Mouse (Mus musculus) midbrain, embryonic 14.5 days (tissue): ENCODE measurements around the gene Gm21887. TPM values are rescaled to one million over a fixed set of nuclear protein-coding genes. Genes with fewer than 3 reads are reported as not detected.
"Not testable (repeated sequence)": the region's sequence is repeated elsewhere in the genome, so short reads cannot be mapped to it uniquely, and the experiment has no call there.

Experiments
- ATAC-seq: fragments of 200-750 bp; cut with Nextera tagmentation; 2 replicates; pipeline ENCODE4 v1.8.0; 2017; ENCODE audit warnings: moderate number of reproducible peaks, moderate library complexity; ENCODE audit not compliant: low FRiP score, low TSS enrichment
- DNase-seq: peaks from one replicate; pipeline ENCODE4 v3.0.0-alpha.2; 2015
- H3K27ac ChIP-seq: fragments of 300-500 bp; sonication (generic); replicated peaks from 2 replicates; pipeline ENCODE4 v1.5.1; 2014; ENCODE audit warnings: mild to moderate bottlenecking, low read depth, low read length, moderate library complexity
- H3K27me3 ChIP-seq: fragments of 300-500 bp; sonication (generic); 2 replicates; pipeline ENCODE4 v1.6.1; 2014; ENCODE audit warnings: low read length, control low read depth, mixed read lengths; ENCODE audit not compliant: control insufficient read depth, insufficient read depth
- H3K36me3 ChIP-seq: fragments of 300-500 bp; sonication (generic); 2 replicates; pipeline ENCODE4 v1.6.1; 2014; ENCODE audit warnings: low read length, control low read depth; ENCODE audit not compliant: control insufficient read depth, insufficient read depth
- H3K4me1 ChIP-seq: fragments of 300-500 bp; sonication (generic); 2 replicates; pipeline ENCODE4 v1.6.1; 2014; ENCODE audit warnings: mild to moderate bottlenecking, antibody characterized with exemption, low read length, control low read depth; ENCODE audit not compliant: control insufficient read depth, insufficient read depth
- H3K4me2 ChIP-seq: fragments of 300-500 bp; sonication (generic); 2 replicates; pipeline ENCODE4 v1.6.1; 2014; ENCODE audit warnings: mild to moderate bottlenecking, low read length, moderate library complexity
- H3K4me3 ChIP-seq: fragments of 300-500 bp; sonication (generic); replicated peaks from 2 replicates; pipeline ENCODE4 v1.5.1; 2014; ENCODE audit warnings: low read depth, low read length
- H3K9ac ChIP-seq: fragments of 300-500 bp; sonication (generic); replicated peaks from 2 replicates; pipeline ENCODE4 v1.6.1; 2014; ENCODE audit warnings: mild to moderate bottlenecking, low read length, moderate library complexity
- H3K9me3 ChIP-seq: fragments of 300-500 bp; sonication (generic); 2 replicates; pipeline ENCODE4 v1.6.1; 2016; ENCODE audit warnings: low read length, control low read depth, mixed read lengths; ENCODE audit not compliant: control insufficient read depth
- WGBS: fragments of 180-500 bp; shearing (Covaris S2); extraction: QIAGEN DNeasy Blood & Tissue Kit; methylation state at CpG from one replicate; pipeline ENCODE4 v1.1.7; 2014; 5-methylcytosine and 5-hydroxymethylcytosine counted together
- polyA plus RNA-seq: library from polyadenylated mRNA; unstranded; fragments of >200 nt; fragmentation: Nextera tagmentation; extraction: Ambion mirVana; gene quantifications from 2 replicates; pipeline ENCODE4 v1.2.1, GENCODE M21; 2014

Gene Gm21887
- polyA plus RNA-seq, 1 experiment from 2014 or later: 126 TPM

GRCm38 (mm10) chrX:169974456-169974855 is 35.0 kb upstream of the Gm21887 start:
- H3K27ac ChIP-seq, H3K9ac ChIP-seq, ATAC-seq, H3K4me3 ChIP-seq, H3K4me1 ChIP-seq, H3K4me2 ChIP-seq, H3K27me3 ChIP-seq: not testable (repeated sequence)
- Histone ChIP-seq H3K9me3 (peaks cover 11% of the 10 kb centered on the region), H3K36me3 (peaks cover 10% of the 10 kb centered on the region; the same call in 1 of the 2 replicates)
- peak; percentile 4 for DNase-seq
- 72% methylated on average over 4 of the region's 4 CpGs for WGBS

- not testable (repeated sequence) for H3K4me2 ChIP-seq, H3K9me3 ChIP-seq, H3K9ac ChIP-seq, H3K4me1 ChIP-seq, H3K27ac ChIP-seq, H3K27me3 ChIP-seq, ATAC-seq, H3K4me3 ChIP-seq
- peaks cover 15% of the 10 kb centered on the region; the same call in 1 of the 2 replicates for H3K36me3 ChIP-seq
- peak; percentile 8 for DNase-seq
- WGBS: 73% methylated on average over 6 of the region's 6 CpGs
Observed at GRCm38 (mm10) chrX:169974974-169975373, 34.5 kb upstream of the Gm21887 start.

GRCm38 (mm10) chrX:169975681-169976131 is 33.8 kb upstream of the Gm21887 start:
- H3K9ac ChIP-seq, H3K27ac ChIP-seq, H3K4me2 ChIP-seq, H3K27me3 ChIP-seq, H3K4me1 ChIP-seq, H3K4me3 ChIP-seq, H3K9me3 ChIP-seq, ATAC-seq: not testable (repeated sequence)
- H3K36me3 ChIP-seq: peaks cover 17% of the 10 kb centered on the region; the same call in 1 of the 2 replicates
- peak; percentile 15 for DNase-seq
- 77% methylated on average over 3 of the region's 3 CpGs for WGBS

- H3K36me3 ChIP-seq: peaks cover 17% of the 10 kb centered on the region; the same call in 1 of the 2 replicates
- WGBS: 85% methylated on average over 5 of the region's 5 CpGs
- not testable (repeated sequence) for H3K4me1 ChIP-seq, ATAC-seq, DNase-seq, H3K27ac ChIP-seq, H3K27me3 ChIP-seq, H3K4me2 ChIP-seq, H3K9ac ChIP-seq, H3K9me3 ChIP-seq, H3K4me3 ChIP-seq
Observed at GRCm38 (mm10) chrX:169976340-169976739, 33.1 kb upstream of the Gm21887 start.

- H3K9ac ChIP-seq, H3K27ac ChIP-seq, H3K4me1 ChIP-seq, H3K4me2 ChIP-seq, DNase-seq, ATAC-seq, H3K4me3 ChIP-seq, H3K27me3 ChIP-seq: not testable (repeated sequence)
- 89% methylated on average over 7 of the region's 7 CpGs for WGBS
- Histone ChIP-seq H3K9me3 (peaks cover 16% of the 10 kb centered on the region), H3K36me3 (peaks cover 32% of the 10 kb centered on the region)
Observed at GRCm38 (mm10) chrX:169977856-169978435, 31.5 kb upstream of the Gm21887 start.

- H3K4me3 ChIP-seq: peak overlapping the region; percentile 16
- not testable (repeated sequence) for H3K9ac ChIP-seq, H3K27me3 ChIP-seq, H3K27ac ChIP-seq, ATAC-seq, H3K4me1 ChIP-seq
- DNase-seq: peak; percentile 86
- H3K9me3 ChIP-seq: peaks cover 19% of the 10 kb centered on the region
- 57% methylated on average over 29 of the region's 29 CpGs for WGBS
- H3K4me2 ChIP-seq: peak overlapping the region; percentile 44
- peaks cover 39% of the 10 kb centered on the region for H3K36me3 ChIP-seq
Observed at GRCm38 (mm10) chrX:169978436-169979381, 30.8 kb upstream of the Gm21887 start.

GRCm38 (mm10) chrX:169979461-169980202 is 29.8 kb upstream of the Gm21887 start:
- H3K36me3 ChIP-seq: peaks cover 46% of the 10 kb centered on the region
- peak; percentile 66 for DNase-seq
- H3K27me3 ChIP-seq, H3K27ac ChIP-seq, H3K4me1 ChIP-seq, ATAC-seq: not testable (repeated sequence)
- 0 out of 2 replicates have a peak overlapping the region, but pooled peaks have one; percentile 3 for H3K9ac ChIP-seq
- peak overlapping the region; percentile 44 for H3K4me2 ChIP-seq
- peak overlapping the region; percentile 16 for H3K4me3 ChIP-seq
- H3K9me3 ChIP-seq: peaks cover 26% of the 10 kb centered on the region
- WGBS: 60% methylated on average over 20 of the region's 20 CpGs

GRCm38 (mm10) chrX:169980203-169980556 is 29.3 kb upstream of the Gm21887 start:
- H3K27ac ChIP-seq, H3K9ac ChIP-seq, ATAC-seq, H3K4me2 ChIP-seq, H3K4me1 ChIP-seq, H3K27me3 ChIP-seq, DNase-seq, H3K4me3 ChIP-seq: not testable (repeated sequence)
- Histone ChIP-seq H3K9me3 (peaks cover 31% of the 10 kb centered on the region), H3K36me3 (peaks cover 49% of the 10 kb centered on the region)
- 82% methylated on average over 6 of the region's 6 CpGs for WGBS
